Mouse (Mus musculus): Measurements from ENCODE around the gene Inava. TPM values are rescaled to one million over a fixed set of nuclear protein-coding genes. Genes with fewer than 3 reads are reported as not detected.

Inava gene
- polyA plus RNA-seq, 1 experiment from 2014 or later, result 19.8 TPM

- Histone ChIP-seq H3K4me1 (replicated peaks) (peaks cover 80% of the 10 kb centered on the region), H3K4me3 (peak overlapping the region; percentile 79), H3K27me3 (ENCODE audit: insufficient read depth, poor library complexity, severe bottlenecking) (peaks cover 5% of the 10 kb centered on the region; the same call in 1 of the 2 replicates), H3K36me3 (peaks cover 50% of the 10 kb centered on the region), H3K9me3 (no peaks in the 10 kb centered on the region), H3K27ac (peak overlapping the region; percentile 97)
- DNase-seq (ENCODE audit: low spot score), result peak; percentile 39
- WGBS, result 13% methylated on average over 13 of the region's 13 CpGs
Measured at GRCm38 (mm10) chr1:136228328-136229039, 5.6 kb downstream of the Inava start.

GRCm38 (mm10) chr1:136227870-136228269, 6.2 kb downstream of the Inava start:
- Histone ChIP-seq H3K4me1 (replicated peaks) (peaks cover 77% of the 10 kb centered on the region), H3K36me3 (peaks cover 56% of the 10 kb centered on the region), H3K9me3 (no peaks in the 10 kb centered on the region), H3K27ac (peak overlapping the region; percentile 97), H3K4me3 (no peak overlapping the region; the same call in 1 of the 2 replicates), H3K27me3 (ENCODE audit: insufficient read depth, poor library complexity, severe bottlenecking) (peaks cover 5% of the 10 kb centered on the region; the same call in 1 of the 2 replicates)
- DNase-seq (ENCODE audit: low spot score), result no peak
- 77% methylated on average over 4 of the region's 4 CpGs for WGBS

- Histone ChIP-seq H3K9me3 (no peaks in the 10 kb centered on the region), H3K27ac (peak overlapping the region; percentile 29; the same call in 1 of the 2 replicates), H3K4me1 (replicated peaks) (peaks cover 65% of the 10 kb centered on the region), H3K36me3 (peaks cover 69% of the 10 kb centered on the region), H3K27me3 (ENCODE audit: insufficient read depth, poor library complexity, severe bottlenecking) (peaks cover 5% of the 10 kb centered on the region; the same call in 1 of the 2 replicates), H3K4me3 (no peak overlapping the region)
- no peak for DNase-seq (ENCODE audit: low spot score)
- WGBS, result 95% methylated on average over 8 of the region's 8 CpGs
Measured at GRCm38 (mm10) chr1:136226626-136227025, 7.4 kb downstream of the Inava start.

- H3K4me3 ChIP-seq, result no peak overlapping the region
- no peak for DNase-seq (ENCODE audit: low spot score)
- peaks cover 5% of the 10 kb centered on the region; the same call in 1 of the 2 replicates for H3K27me3 ChIP-seq (ENCODE audit: insufficient read depth, poor library complexity, severe bottlenecking)
- no peaks in the 10 kb centered on the region for H3K9me3 ChIP-seq
- WGBS, result 91% methylated on average over 8 of the region's 8 CpGs
- H3K4me1 ChIP-seq (replicated peaks), result peaks cover 57% of the 10 kb centered on the region
- no peak overlapping the region for H3K27ac ChIP-seq
- H3K36me3 ChIP-seq, result peaks cover 77% of the 10 kb centered on the region
Measured at GRCm38 (mm10) chr1:136225846-136226245, 8.2 kb downstream of the Inava start.

- H3K27ac ChIP-seq, result no peak overlapping the region
- H3K4me3 ChIP-seq, result no peak overlapping the region
- H3K4me1 ChIP-seq (replicated peaks), result peaks cover 37% of the 10 kb centered on the region
- no peak for DNase-seq (ENCODE audit: low spot score)
- H3K9me3 ChIP-seq, result no peaks in the 10 kb centered on the region
- 93% methylated on average over 10 of the region's 10 CpGs for WGBS
- H3K27me3 ChIP-seq (ENCODE audit: insufficient read depth, poor library complexity, severe bottlenecking), result no peaks in the 10 kb centered on the region
- H3K36me3 ChIP-seq, result peaks cover 97% of the 10 kb centered on the region
Measured at GRCm38 (mm10) chr1:136223758-136224342, 10.2 kb downstream of the Inava start.

GRCm38 (mm10) chr1:136222386-136222785, 11.7 kb downstream of the Inava start:
- DNase-seq (ENCODE audit: low spot score), result no peak
- WGBS, result 91% methylated on average over 10 of the region's 10 CpGs
- Histone ChIP-seq H3K9me3 (no peaks in the 10 kb centered on the region), H3K27me3 (ENCODE audit: insufficient read depth, poor library complexity, severe bottlenecking) (no peaks in the 10 kb centered on the region), H3K27ac (no peak overlapping the region), H3K4me1 (replicated peaks) (peaks cover 23% of the 10 kb centered on the region), H3K36me3 (peaks cover 100% of the 10 kb centered on the region), H3K4me3 (no peak overlapping the region)

- DNase-seq (ENCODE audit: low spot score), result no peak
- H3K27me3 ChIP-seq (ENCODE audit: insufficient read depth, poor library complexity, severe bottlenecking), result no peaks in the 10 kb centered on the region
- 89% methylated on average over 10 of the region's 10 CpGs for WGBS
- no peak overlapping the region for H3K4me3 ChIP-seq
- peaks cover 100% of the 10 kb centered on the region for H3K36me3 ChIP-seq
- H3K27ac ChIP-seq, result no peak overlapping the region
- no peaks in the 10 kb centered on the region for H3K9me3 ChIP-seq
- peaks cover 4% of the 10 kb centered on the region for H3K4me1 ChIP-seq (replicated peaks)
Measured at GRCm38 (mm10) chr1:136220037-136220871, 13.8 kb downstream of the Inava start.

GRCm38 (mm10) chr1:136214304-136214703, 19.8 kb downstream of the Inava start:
- H3K4me1 ChIP-seq (replicated peaks), result no peaks in the 10 kb centered on the region
- no peaks in the 10 kb centered on the region for H3K27me3 ChIP-seq (ENCODE audit: insufficient read depth, poor library complexity, severe bottlenecking)
- no peak overlapping the region for H3K27ac ChIP-seq
- no peak for DNase-seq (ENCODE audit: low spot score)
- WGBS, result 87% methylated on average over 15 of the region's 15 CpGs
- peaks cover 87% of the 10 kb centered on the region for H3K36me3 ChIP-seq
- no peak overlapping the region for H3K4me3 ChIP-seq
- no peaks in the 10 kb centered on the region for H3K9me3 ChIP-seq

GRCm38 (mm10) chr1:136212803-136213202, 21.3 kb downstream of the Inava start, which contains the start of gene Mroh3:
Gene Mroh3, minus strand, starts transcription at chr1:136212828.
- no peaks in the 10 kb centered on the region for H3K4me1 ChIP-seq (replicated peaks)
- 40% methylated on average over 3 of the region's 3 CpGs for WGBS
- no peaks in the 10 kb centered on the region for H3K9me3 ChIP-seq
- peaks cover 84% of the 10 kb centered on the region for H3K36me3 ChIP-seq
- no peaks in the 10 kb centered on the region for H3K27me3 ChIP-seq (ENCODE audit: insufficient read depth, poor library complexity, severe bottlenecking)
- H3K4me3 ChIP-seq, result no peak within 1 kb of the TSS
- no peak within 1 kb of the TSS for H3K27ac ChIP-seq
- peak; percentile 35 for DNase-seq (ENCODE audit: low spot score)

- no peaks in the 10 kb centered on the region for H3K4me1 ChIP-seq (replicated peaks)
- DNase-seq (ENCODE audit: low spot score), result no peak
- H3K9me3 ChIP-seq, result no peaks in the 10 kb centered on the region
- H3K36me3 ChIP-seq, result no peaks in the 10 kb centered on the region; the same call in 1 of the 2 replicates
- no peak overlapping the region for H3K4me3 ChIP-seq
- H3K27me3 ChIP-seq (ENCODE audit: insufficient read depth, poor library complexity, severe bottlenecking), result no peaks in the 10 kb centered on the region
- WGBS, result 93% methylated on average over 5 of the region's 5 CpGs
- no peak overlapping the region for H3K27ac ChIP-seq
Measured at GRCm38 (mm10) chr1:136190033-136190432, 44.0 kb downstream of the Inava start.

- WGBS, result 81% methylated on average over 2 of the region's 2 CpGs
Measured at GRCm38 (mm10) chr1:136179511-136180001, 54.5 kb downstream of the Inava start.

GRCm38 (mm10) chr1:136178741-136179140, 55.3 kb downstream of the Inava start:
- DNase-seq (ENCODE audit: low spot score), result no peak
- Histone ChIP-seq H3K9me3 (no peaks in the 10 kb centered on the region), H3K4me3 (no peak overlapping the region), H3K27ac (no peak overlapping the region), H3K36me3 (peaks cover 57% of the 10 kb centered on the region), H3K4me1 (replicated peaks) (peaks cover 21% of the 10 kb centered on the region), H3K27me3 (ENCODE audit: insufficient read depth, poor library complexity, severe bottlenecking) (no peaks in the 10 kb centered on the region)
- 60% methylated on average over 6 of the region's 6 CpGs for WGBS

More at GRCm38 (mm10) chr1:136179511-136180001, 54.5 kb downstream of the Inava start:
- Histone ChIP-seq H3K27ac (no peak overlapping the region), H3K27me3 (ENCODE audit: insufficient read depth, poor library complexity, severe bottlenecking) (no peaks in the 10 kb centered on the region), H3K4me3 (no peak overlapping the region), H3K4me1 (replicated peaks) (peaks cover 13% of the 10 kb centered on the region), H3K36me3 (peaks cover 50% of the 10 kb centered on the region), H3K9me3 (no peaks in the 10 kb centered on the region)
- DNase-seq (ENCODE audit: low spot score), result no peak

Data from hindbrain, embryonic 10.5 days (tissue).